Mouse (Mus musculus) midbrain, embryonic 11.5 days (tissue): ENCODE results near the gene Mthfd1l. TPM values are rescaled to one million over a fixed set of nuclear protein-coding genes. Genes with fewer than 3 reads are reported as not detected.
"Not testable (repeated sequence)": the region's sequence is repeated elsewhere in the genome, so short reads cannot be mapped to it uniquely, and the experiment has no call there.

Source experiments
- ATAC-seq: fragments of 200-750 bp; cut with Nextera tagmentation; 2 replicates; pipeline ENCODE4 v1.8.0; 2017; ENCODE audit warnings: moderate TSS enrichment, moderate library complexity; ENCODE audit not compliant: low FRiP score
- DNase-seq: peaks from one replicate; pipeline ENCODE4 v3.0.0; 2015; ENCODE audit warnings: low spot score; ENCODE audit errors: missing footprints
- H3K27ac ChIP-seq: fragments of 300-500 bp; sonication (generic); 2 replicates; pipeline ENCODE4 v1.5.1; 2014; ENCODE audit warnings: low read depth, low read length
- H3K27me3 ChIP-seq: fragments of 300-500 bp; sonication (generic); 2 replicates; pipeline ENCODE4 v1.6.1; 2014; ENCODE audit warnings: mild to moderate bottlenecking, low read length, moderate library complexity, mixed read lengths; ENCODE audit not compliant: control insufficient read depth, insufficient read depth
- H3K36me3 ChIP-seq: fragments of 300-500 bp; sonication (generic); 2 replicates; pipeline ENCODE4 v1.6.1; 2014; ENCODE audit warnings: mild to moderate bottlenecking, low read length, moderate library complexity, mixed read lengths; ENCODE audit not compliant: control insufficient read depth, insufficient read depth
- H3K4me1 ChIP-seq: fragments of 300-500 bp; sonication (generic); 2 replicates; pipeline ENCODE4 v1.6.1; 2014; ENCODE audit warnings: low read length; ENCODE audit not compliant: control insufficient read depth, insufficient read depth
- H3K4me2 ChIP-seq: fragments of 300-500 bp; sonication (generic); 2 replicates; pipeline ENCODE4 v1.6.1; 2014; ENCODE audit warnings: mild to moderate bottlenecking, moderate library complexity
- H3K4me3 ChIP-seq: fragments of 300-500 bp; sonication (generic); 2 replicates; pipeline ENCODE4 v1.5.1; 2014; ENCODE audit warnings: low read depth, low read length
- H3K9ac ChIP-seq: fragments of 300-500 bp; sonication (generic); 2 replicates; pipeline ENCODE4 v1.6.1; 2014; ENCODE audit warnings: low read length
- H3K9me3 ChIP-seq: fragments of 300-500 bp; sonication (generic); 2 replicates; pipeline ENCODE4 v1.6.1; 2016; ENCODE audit warnings: low read length; ENCODE audit not compliant: control insufficient read depth
- WGBS: fragments of 180-500 bp; shearing (Covaris S2); extraction: QIAGEN DNeasy Blood & Tissue Kit; methylation state at CpG from one replicate; pipeline ENCODE4 v1.1.7; 2014; 5-methylcytosine and 5-hydroxymethylcytosine counted together
- polyA plus RNA-seq: library from polyadenylated mRNA; unstranded; fragments of >200 nt; fragmentation: Nextera tagmentation; extraction: Ambion mirVana; gene quantifications from 2 replicates; pipeline ENCODE4 v1.2.1, GENCODE M21; 2014

The Mthfd1l gene
- polyA plus RNA-seq, 1 experiment from 2014 or later: 15.4 TPM

DNA sequence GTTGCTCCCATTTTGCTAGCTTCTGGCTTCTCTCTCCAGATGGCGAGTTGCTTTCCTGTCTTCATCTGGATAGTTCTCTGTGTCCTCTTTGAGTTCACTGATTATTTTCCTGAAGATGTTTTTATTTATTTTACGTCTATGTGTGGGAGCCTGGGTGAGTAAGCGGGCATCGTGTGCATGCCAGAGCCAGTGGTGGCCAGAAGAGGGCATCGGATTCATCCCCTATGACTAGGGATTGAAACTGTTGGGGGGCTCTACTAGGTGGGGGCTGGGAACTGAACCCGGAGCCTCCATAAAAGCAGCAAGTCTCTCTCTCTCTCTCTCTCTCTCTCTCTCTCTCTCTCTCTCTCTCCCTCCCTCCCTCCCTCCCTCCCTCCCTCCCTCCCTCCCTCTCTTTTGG is 227.0 kb downstream of the Mthfd1l start:
- no peaks in the 10 kb centered on the region for H3K4me1 ChIP-seq
- DNase-seq: peak; percentile 33
- no peak overlapping the region for H3K4me2 ChIP-seq
- H3K9me3 ChIP-seq: no peaks in the 10 kb centered on the region
- H3K27ac ChIP-seq: no peak overlapping the region
- 83% methylated on average over 6 of the region's 6 CpGs for WGBS
- no peak overlapping the region for H3K4me3 ChIP-seq
- ATAC-seq: no peak
- H3K27me3 ChIP-seq: no peaks in the 10 kb centered on the region
- H3K9ac ChIP-seq: no peak overlapping the region
- H3K36me3 ChIP-seq: no peaks in the 10 kb centered on the region

DNA sequence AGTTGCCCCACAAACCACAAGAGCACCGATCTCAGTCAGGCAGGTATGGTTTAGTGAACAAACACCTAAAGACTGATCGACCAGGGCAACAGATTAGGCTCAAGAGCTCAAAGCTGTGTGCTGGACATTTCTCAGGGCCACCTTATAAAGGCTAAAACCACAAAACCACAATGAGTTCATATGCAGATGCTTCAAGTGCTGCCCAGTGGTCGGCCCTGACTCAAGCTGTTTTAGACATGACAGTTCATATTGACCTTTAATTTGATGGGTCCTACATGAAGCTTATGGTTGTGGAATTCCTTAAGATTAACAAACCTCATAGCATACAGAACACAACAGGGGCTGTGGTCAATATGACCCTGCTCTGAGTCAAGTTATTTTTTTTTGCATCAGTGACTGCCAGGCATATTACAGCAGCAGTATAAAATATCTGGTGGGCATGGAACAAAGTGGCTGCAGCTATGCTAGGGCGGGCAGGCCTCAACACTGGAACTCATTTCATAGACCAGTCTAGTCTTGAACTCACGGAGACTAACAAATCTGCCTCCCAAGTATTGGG is 227.7 kb downstream of the Mthfd1l start:
- Histone ChIP-seq H3K9me3 (no peaks in the 10 kb centered on the region), H3K4me3 (no peak overlapping the region), H3K9ac (no peak overlapping the region), H3K27me3 (no peaks in the 10 kb centered on the region), H3K27ac (no peak overlapping the region), H3K36me3 (no peaks in the 10 kb centered on the region), H3K4me2 (no peak overlapping the region), H3K4me1 (no peaks in the 10 kb centered on the region)
- ATAC-seq: no peak
- peak; percentile 23 for DNase-seq
- 88% methylated on average over 5 of the region's 5 CpGs for WGBS

DNA sequence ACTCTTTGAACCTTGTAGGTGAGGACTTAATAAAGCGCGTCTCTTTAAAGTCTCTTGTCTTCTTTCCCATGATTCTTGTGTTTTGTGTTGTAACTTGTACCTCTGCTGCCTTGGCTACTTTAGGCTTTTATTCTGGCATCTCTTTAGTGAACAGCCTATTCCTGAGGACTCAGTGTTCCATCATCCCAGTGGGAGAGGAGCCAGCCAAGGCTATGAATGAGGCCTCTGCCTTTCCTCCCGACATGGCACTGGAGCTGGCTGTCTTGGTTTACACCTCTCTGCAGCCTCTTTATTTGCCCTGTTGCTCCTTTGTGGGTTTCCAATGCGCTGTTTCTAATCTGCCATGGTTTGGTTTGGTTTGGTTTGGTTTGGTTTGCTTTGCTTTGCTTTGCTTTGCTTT is 228.2 kb downstream of the Mthfd1l start:
- Histone ChIP-seq H3K27me3 (no peaks in the 10 kb centered on the region), H3K9me3 (no peaks in the 10 kb centered on the region), H3K9ac (no peak overlapping the region), H3K4me3 (no peak overlapping the region), H3K27ac (no peak overlapping the region), H3K4me2 (no peak overlapping the region), H3K4me1 (no peaks in the 10 kb centered on the region), H3K36me3 (no peaks in the 10 kb centered on the region)
- peak; percentile 69 for DNase-seq
- WGBS: 92% methylated on average over 4 of the region's 4 CpGs
- no peak for ATAC-seq

DNA sequence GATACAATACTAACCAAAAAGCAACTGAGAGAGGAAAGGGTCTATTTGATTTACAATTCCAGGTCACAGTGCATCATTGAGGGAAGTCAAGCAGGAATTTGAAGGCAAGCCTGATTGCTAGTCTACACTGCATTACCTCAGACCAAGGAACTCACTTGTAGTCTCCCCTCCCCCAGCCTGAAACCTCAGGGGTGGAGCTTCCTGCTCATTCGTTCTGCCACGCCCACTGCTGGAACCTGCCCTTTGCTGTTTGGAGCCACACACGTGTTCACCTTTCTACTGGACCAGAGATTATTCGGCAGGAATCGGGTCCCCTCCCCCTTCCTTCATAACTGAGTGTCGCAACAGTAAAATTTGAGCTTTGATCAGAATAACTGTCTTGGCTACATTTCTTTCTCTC is 230.7 kb downstream of the Mthfd1l start:
- not testable (repeated sequence) for H3K4me2 ChIP-seq, ATAC-seq, H3K36me3 ChIP-seq, H3K9ac ChIP-seq, H3K4me1 ChIP-seq, H3K9me3 ChIP-seq, H3K27ac ChIP-seq, H3K27me3 ChIP-seq, H3K4me3 ChIP-seq
- peak; percentile 37 for DNase-seq
- WGBS: 69% methylated on average over 6 of the region's 6 CpGs

GRCm38 (mm10) chr10:4209040-4209439 is 236.1 kb downstream of the Mthfd1l start:
- Histone ChIP-seq H3K27ac (no peak overlapping the region), H3K4me1 (no peaks in the 10 kb centered on the region), H3K4me3 (no peak overlapping the region), H3K9ac (no peak overlapping the region), H3K27me3 (no peaks in the 10 kb centered on the region), H3K36me3 (no peaks in the 10 kb centered on the region), H3K4me2 (no peak overlapping the region), H3K9me3 (no peaks in the 10 kb centered on the region)
- no peak for ATAC-seq
- WGBS: 89% methylated on average over 15 of the region's 15 CpGs
- no peak for DNase-seq

- no peak overlapping the region for H3K9ac ChIP-seq
- H3K27me3 ChIP-seq: no peaks in the 10 kb centered on the region
- no peak for ATAC-seq
- H3K4me2 ChIP-seq: no peak overlapping the region
- DNase-seq: peak; percentile 83
- H3K36me3 ChIP-seq: no peaks in the 10 kb centered on the region
- H3K9me3 ChIP-seq: no peaks in the 10 kb centered on the region
- WGBS: 37% methylated on average over 23 of the region's 24 CpGs
- H3K27ac ChIP-seq: no peak overlapping the region
- H3K4me1 ChIP-seq: no peaks in the 10 kb centered on the region
- no peak overlapping the region for H3K4me3 ChIP-seq
Measured at GRCm38 (mm10) chr10:4210313-4211066, 237.6 kb downstream of the Mthfd1l start.

DNA sequence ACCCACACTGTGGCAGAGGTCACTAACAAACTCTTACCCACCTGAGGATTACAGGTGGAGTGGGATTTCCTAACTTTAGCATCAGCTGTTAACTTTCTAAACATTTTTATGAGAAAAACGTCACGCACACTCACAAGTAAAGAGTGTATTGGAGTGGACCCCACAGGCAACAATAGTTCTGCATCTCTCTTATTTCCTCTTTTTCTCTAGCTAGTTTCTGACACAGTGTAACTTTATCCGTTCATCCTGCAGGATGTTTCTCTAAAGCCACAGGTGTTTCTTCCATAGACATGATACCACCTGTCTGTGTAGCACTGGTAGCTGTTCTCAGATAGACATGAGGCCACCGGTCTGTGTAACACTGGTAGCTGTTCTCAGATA is 238.1 kb downstream of the Mthfd1l start:
- Histone ChIP-seq H3K9me3 (no peaks in the 10 kb centered on the region), H3K9ac (no peak overlapping the region), H3K27me3 (no peaks in the 10 kb centered on the region), H3K27ac (no peak overlapping the region), H3K36me3 (no peaks in the 10 kb centered on the region), H3K4me2 (no peak overlapping the region), H3K4me1 (no peaks in the 10 kb centered on the region), H3K4me3 (no peak overlapping the region)
- 90% methylated on average over 4 of the region's 4 CpGs for WGBS
- DNase-seq (peak; percentile 69), ATAC-seq (no peak)

Other genes starting within 250 kb of the Mthfd1l start
- gene Plekhg1, start 232.8 kb upstream of the Mthfd1l start, polyA plus RNA-seq: 16.4 and 16.8 TPM in 2 replicates